Mouse (Mus musculus) bone marrow macrophage, adult 2 months (primary cell): ENCODE measurements around the gene Gm15737.

Experiments
- CTCF ChIP-seq: IDR thresholded peaks from 2 replicates; pipeline ENCODE4 v1.5.1; 2012; ENCODE audit warnings: low read depth, mild to moderate bottlenecking, low read length, moderate library complexity
- POLR2A ChIP-seq: IDR thresholded peaks from 2 replicates; pipeline ENCODE4 v1.6.1; 2012; ENCODE audit warnings: mild to moderate bottlenecking, low read depth, low read length, borderline replicate concordance

GRCm38 (mm10) chr6:92821606-92822005 is 47.6 kb upstream of the Gm15737 start:
- TF ChIP-seq CTCF (no peak), POLR2A (no peak)
